Mouse (Mus musculus) lung, adult 18-20 months (tissue): ENCODE results near the gene Platr17.

Source experiments
- DNase-seq, 2 experiments: peaks; one replicate each; pipeline ENCODE4 v3.0.0; 2022; ENCODE audit warnings: mixed read lengths in 2 of 2

Platr17 gene

DNA sequence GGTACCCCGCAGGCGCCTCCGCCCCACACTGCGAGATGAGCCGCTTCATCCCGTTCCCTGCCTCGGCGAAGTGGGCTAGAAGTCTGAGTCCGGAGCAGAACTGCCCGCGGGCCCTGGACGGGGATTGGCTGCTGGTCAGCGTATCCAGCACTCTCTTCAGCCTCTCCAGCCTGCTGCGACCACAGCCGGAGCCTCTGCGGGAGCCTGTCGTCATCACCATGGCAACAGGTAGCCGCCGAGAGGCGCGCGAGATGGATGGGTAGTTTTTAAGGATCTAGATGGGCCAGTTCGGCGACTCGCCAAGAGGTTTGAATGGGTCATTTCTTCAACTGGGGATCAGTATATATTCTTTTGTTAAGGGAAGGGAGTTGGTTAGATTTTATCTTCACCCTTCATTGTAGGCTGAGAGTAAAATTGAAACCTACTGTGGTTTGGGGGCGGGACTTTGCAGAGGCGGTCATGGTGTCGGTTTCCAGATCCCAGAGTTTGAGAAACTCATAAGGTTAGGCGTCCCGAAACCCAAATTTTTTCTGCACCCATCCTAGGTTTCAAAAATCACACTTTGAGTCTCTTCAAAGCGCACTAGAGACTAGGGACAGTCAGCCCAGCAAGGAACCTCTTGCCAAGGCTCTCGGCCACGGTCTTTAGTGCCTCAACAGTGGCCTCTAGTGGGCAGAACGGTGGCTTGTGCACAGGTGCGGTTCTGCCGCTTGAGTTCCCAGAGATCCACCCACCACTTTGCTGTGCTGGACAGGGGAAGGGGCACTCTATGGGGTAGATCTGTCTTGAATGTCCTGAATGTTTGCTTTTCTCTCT, 15.6 kb downstream of the Platr17 start:
- peak; percentile 85 to 88 for DNase-seq

DNA sequence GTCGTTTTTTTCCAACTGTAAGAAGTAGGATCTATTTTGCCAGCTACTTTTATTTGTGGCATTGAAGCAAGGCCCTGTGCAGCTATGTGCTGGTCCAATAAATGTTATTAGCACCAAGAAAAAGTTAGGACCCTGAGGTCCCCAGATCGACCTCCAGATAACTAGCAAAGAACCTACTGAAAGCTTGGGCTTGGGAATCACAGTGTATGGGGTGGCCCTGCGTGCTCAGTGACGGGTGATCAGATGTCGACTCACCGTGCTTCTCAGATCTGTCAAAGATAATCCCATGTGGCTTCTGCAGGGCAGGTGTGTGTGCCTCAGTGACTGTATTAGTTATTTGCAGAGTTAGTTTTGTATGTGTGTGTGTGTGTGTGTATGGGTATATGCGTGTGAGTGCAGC, 16.4 kb downstream of the Platr17 start:
- DNase-seq, result no peak

DNA sequence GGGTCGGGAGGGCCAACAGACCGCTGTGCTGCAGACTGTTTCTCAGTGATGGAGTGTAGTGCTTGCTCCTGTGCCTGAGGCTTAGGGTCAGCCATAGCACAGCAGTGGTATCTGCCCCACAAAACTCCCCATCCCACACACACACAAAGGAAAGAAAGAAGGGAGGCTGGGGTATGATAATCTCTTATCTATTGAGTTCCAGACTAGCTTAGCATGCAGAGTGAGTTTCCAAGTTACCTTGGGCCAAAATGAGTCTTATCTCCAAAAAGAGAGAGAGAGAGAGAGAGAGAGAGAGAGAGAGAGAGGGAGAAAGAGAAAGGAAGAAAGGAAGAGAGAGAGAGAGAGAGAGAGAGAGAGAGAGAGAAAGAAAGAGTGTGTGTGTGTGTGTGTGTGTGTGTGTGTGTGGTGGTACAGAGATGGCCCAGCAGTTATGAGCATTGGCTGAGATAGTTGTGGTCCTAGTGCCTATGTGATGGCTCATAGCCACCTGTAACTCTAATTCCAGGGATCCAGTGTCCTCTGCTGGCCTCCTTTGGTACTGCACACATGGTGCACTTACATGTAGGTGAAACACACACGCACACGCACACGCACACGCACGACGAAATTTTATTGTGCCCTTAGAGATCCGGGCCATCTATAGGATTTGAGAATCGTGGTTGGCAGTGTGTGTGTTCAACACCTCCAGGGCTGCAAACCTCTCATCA, 19.8 kb downstream of the Platr17 start:
- peak in 1 of 2 experiments; percentile 36 for DNase-seq

DNA sequence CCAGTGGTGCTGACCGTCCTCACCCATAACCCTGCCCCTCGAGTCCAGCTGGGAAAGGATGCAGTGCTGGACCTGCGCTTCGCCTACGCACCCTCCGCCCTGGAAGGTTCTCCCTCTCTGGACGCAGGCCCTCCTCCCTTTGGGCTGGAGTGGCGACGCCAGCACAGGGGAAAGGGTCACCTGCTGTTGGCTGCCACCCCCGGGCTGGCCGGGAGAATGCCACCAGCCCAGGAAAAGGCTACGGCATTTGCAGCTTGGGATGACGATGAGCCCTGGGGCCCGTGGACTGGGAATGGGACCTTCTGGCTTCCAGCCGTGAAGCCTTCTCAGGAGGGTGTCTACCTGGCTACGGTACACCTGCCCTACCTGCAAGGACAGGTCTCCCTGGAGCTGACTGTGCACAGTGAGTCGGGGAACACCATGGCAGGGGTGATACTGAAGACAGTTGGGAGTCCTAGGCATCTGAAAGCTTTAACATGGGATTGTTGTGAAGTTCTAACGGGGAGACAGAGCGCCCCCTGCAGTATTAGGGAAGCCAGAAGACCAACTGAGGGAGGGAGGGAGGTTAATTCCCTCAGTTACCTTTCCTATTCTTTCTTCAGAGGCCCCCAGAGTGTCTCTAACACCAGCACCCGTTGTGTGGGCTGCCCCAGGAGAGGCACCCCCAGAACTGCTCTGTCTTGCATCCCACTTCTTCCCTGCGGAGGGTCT, 20.6 kb downstream of the Platr17 start:
- DNase-seq, result no peak

DNA sequence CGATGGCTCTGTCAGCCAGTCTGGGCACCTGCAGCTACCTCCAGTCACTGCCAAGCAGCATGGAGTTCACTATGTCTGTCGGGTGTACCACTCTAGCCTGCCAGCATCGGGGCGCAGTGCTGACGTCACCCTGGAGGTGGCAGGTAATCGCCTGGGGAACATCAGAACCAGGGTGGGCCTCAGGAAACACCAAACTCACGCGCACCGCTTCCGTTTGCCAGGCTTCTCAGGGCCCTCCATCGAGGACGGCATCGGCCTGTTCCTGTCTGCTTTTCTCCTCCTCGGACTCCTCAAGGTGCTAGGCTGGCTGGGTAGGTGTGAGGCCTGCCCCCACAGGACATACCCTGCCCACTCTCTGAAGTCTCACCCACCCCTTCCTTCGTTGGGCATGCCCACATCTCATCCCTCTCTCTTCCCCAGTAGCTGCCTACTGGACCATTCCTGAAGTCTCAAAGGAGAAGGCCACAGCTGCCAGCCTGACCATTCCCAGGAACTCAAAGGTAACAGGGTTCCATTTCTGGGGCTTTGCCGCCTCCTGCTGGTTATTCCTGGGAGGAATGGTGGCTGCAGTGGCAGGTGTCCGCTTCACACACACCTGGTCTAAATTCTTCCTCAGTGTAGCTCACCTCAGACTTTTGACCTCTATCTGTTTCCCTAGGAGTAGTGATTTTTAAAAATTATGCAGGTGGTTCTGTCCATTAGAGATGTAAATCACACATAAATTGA, 21.4 kb downstream of the Platr17 start:
- DNase-seq, result no peak

DNA sequence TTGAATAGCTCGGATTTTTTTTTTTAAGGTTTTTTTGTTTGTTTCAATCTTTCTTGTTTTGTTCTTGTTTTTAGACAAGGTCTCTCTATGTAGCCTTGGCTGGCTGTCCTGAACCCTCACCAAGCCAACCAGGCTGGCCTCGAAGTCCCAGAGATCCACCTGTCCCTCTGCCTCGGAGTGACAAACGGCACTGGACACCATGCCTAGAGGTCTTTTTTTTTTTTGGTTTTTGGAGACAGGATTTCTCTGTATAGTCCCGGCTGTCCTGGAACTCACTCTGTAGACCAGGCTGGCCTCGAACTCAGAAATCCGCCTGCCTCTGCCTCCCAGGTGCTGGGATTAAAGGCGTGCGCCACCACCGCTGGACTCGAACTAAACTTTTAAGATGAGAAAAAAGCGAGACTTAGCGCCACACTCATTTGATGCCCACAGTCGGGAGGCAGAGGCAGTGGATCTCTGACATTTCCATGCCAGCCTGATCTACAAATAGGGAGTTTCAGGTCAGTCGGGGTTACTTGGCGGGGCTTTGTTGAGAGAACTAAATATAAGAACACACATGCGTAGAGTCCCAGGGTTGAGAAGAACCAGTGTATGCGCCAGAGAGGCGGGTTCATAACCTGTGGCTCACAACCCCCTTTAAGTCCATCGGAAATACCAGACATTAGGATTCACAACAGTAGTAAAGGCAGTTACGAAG, 23.5 kb downstream of the Platr17 start:
- DNase-seq, result no peak

DNA sequence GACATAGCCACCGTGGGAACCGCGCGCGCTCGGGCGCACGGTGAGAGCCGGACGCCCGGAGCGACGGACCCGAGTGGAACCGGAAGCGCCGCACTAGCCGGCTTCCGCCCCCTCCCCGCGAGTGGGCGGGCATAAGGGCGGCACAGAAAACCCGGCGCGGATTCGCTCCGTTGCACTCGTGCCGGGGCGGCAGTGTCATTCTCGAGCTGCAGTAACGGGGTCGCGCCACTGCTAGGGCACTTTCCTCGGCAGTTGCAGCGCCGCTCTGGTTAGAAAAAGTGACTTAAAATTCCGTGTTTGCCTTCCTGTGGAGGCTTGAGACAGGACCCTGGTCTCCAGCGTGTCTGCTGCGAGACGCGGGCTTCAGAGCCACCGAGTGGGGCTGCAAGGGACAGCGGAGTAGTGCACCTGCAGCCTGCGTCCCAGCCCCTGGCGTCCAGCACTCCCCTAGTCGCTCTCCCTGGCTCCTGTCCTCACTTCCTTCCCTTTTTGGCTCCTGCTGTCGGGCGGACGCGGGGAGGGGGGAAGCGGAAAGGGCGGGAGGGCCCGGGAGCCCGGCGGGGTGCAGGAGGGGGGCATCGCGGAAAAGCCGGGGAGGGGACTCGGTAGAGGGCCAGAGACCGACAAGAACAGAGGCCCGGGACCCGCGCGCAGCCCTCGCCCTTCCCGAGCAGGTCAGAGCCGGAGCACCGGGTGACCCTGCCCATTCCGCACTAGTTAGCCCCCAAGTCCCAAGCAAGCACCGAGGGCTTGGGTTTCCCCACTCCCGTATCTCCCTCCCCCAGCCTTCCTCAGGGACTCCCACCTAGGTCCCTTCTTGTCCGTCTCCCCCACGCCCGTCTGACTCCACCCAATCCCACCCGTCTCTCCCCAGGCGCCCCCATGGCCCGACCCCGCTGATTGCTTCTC, 24.7 kb downstream of the Platr17 start, which contains the start of gene Rgl2:
Rgl2 (plus strand) TSS at position 173 of the 909 bp plus-strand sequence.
- peak; percentile 88 to 89 for DNase-seq

DNA sequence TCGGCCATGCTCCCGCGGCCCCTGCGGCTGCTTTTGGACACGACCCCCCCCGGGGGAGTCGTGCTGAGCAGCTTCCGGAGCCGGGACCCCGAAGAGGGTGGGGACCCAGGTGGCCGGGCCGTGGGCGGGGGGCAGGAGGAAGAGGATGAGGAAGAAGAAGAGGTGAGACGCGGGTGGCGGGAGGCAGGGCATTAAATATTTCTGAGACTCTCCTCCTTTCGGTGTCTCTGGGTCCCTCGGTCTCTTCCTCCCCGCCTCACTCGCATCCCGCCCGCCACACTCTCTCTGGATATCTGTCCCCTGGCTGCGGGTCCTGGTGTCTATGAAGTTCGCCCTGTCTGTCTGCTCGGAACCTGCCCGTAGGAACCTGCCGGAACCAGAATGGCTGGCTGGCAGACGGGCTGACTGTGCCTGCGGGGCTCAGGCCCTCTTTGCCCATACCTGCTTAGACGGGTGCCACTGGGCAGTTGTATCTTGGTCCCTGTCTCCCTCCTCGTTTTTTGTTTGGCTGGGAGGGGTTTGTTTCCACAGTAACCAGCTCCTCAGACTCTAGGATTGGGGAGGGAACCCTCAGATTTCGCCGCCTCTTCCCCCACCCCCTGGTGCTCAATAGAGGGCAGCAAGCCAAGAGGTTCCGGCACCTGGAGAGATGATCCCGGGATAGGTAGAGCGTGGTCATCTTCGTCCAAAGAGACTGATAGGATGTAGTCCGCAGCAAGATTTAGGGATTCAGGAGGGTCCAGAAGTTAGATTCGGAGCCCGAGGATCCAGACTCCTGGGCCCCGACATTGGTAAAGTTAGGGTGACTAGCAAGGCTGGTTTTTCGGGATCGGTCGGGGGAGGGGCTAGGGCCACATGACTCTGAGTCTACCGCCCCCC, 25.6 kb downstream of the Platr17 start:
- peak; percentile 81 to 88 for DNase-seq

DNA sequence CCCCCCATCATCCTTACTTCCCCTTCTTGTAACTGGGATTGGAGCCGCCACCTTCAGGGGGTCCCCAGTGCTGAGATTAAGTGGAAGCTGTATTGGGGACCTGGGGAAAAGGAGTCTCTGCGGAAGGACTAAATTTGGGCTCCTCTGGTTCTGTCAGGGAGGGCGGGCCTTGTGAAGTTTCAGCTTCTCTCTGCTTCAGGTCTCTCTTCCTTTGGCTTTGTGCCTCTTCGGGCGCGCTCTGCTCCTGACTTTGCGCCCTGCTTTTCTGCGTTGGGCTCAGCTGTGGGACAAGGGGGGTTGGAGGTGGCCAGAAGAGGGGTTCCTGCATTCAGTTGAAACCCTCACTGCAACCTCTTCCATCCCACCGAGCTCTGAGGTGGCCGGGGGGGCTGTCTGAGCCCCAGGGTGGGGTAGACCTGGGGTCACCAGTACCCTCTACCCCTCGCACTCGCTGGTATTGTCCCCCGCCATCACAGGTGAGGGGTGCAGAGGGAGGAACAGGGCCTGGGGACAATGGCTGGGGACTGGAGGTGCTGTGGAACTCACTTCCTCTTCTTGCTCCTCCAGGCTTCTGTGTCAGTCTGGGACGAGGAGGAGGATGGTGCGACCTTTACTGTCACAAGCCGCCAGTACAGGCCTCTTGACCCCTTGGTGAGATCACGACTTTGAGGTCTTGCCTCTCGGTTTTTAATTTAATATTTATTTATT, 26.4 kb downstream of the Platr17 start:
- DNase-seq, result no peak

DNA sequence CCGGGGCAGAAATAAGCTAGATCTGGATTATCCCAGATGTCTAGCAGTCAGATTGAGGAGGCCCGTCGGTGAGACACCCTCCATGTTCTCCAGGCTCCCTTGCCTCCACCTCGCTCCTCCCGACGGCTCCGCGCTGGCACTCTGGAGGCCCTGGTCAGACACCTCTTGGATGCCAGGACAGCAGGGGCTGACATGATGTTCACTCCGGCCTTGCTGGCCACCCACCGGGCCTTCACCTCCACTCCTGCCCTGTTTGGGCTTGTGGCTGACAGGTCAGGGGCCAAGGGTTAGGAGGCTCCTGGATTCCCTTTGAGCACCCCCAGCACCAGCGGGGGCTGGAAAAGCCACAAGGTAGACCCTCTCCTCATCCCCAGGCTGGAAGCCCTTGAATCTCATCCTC, 27.0 kb downstream of the Platr17 start:
- DNase-seq, result no peak

DNA sequence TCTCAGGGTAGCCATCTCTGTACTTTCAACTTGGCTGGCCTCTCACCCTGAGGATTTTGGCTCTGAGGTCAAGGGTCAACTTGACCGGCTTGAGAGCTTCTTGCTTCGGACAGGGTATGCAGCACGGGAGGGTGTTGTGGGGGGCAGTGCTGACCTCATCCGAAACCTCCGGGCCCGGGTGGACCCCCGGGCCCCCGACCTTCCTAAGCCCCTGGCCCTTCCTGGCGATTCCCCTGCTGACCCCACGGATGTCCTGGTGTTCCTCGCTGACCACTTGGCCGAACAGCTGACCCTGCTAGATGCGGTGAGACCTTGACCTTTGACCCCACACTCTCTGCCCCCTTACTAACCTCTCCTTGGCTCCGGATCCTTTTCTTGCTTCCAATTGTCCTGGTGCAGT, 27.5 kb downstream of the Platr17 start:
- DNase-seq, result no peak

DNA sequence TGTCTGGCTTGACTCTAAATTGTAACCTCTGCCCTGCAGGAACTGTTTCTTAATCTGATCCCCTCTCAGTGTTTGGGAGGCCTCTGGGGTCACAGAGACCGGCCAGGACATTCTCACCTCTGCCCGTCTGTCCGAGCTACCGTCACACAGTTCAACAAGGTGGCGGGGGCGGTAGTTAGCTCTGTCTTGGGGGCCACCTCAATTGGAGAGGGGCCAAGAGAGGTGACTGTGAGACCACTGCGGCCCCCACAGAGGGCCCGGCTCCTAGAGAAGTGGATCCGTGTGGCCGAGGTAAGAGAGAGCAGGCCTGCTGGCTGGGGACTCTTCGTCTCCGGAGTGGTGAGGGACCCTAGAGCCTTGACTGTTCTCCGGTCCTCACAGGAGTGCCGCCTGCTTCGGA, 28.0 kb downstream of the Platr17 start:
- no peak for DNase-seq

DNA sequence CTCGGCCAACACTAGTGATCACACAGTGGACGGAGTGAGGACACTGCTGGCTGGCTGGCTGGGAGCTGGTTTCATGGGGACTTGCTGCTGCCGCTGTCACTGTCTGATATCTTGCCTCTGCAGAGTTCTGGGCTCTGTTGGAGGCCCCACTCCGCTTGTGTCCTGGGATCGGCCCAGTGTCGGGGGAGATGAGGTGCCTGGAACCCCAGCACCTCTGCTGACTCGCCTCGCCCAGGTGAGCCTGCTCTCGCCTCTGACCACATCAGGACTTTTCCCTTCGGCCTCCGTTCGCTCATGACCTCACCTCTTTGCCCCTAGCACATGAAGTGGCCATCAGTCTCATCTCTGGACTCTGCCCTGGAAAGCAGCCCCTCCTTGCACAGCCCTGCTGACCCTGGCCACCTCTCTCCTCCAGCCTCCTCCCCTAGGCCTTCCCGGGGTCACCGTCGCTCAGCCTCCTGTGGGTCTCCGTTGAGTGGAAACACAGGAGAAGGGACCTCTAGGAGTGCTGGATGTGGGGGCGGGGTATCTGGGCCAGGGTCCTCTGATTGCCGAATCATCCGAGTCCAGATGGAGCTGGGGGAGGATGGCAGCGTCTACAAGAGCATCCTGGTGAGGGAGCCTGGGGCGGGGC, 30.6 kb downstream of the Platr17 start:
- no peak for DNase-seq

DNA sequence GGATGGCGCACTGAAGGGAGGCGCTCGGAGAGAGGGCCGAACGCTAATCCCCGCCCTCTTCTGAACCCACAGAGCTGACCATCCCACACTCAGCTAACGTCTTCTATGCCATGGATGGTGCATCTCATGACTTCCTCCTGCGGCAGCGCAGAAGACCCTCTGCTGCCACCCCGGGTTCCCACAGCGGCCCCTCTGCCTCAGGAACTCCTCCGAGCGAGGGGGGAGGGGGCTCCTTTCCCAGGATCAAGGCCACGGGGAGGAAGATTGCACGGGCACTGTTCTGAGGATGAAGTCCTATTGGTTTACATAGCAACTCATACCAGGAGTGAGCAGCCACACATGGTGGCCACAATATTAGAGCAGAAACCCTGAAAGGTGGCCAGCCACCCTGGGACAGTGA, 32.1 kb downstream of the Platr17 start:
- no peak for DNase-seq

DNA sequence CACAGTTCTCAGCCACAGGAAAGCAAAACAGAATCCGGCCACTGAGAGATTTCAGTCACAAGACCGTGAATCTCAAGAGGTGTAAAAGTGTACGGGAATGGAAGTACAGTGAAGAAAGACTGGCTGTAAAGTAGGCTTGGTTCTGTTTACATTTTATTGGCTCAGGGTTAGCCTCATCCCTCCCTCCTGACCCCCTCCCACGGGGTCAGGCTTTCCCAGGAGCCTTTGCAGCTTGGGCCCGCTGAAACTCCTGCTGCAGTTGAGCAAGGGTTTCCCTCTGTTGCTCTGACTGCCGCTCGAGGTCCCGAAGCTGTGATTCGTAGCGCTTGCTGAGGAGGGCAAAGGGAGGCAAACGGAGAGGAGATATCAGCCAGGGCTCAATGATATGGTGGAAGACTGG, 33.8 kb downstream of the Platr17 start:
- no peak for DNase-seq

DNA sequence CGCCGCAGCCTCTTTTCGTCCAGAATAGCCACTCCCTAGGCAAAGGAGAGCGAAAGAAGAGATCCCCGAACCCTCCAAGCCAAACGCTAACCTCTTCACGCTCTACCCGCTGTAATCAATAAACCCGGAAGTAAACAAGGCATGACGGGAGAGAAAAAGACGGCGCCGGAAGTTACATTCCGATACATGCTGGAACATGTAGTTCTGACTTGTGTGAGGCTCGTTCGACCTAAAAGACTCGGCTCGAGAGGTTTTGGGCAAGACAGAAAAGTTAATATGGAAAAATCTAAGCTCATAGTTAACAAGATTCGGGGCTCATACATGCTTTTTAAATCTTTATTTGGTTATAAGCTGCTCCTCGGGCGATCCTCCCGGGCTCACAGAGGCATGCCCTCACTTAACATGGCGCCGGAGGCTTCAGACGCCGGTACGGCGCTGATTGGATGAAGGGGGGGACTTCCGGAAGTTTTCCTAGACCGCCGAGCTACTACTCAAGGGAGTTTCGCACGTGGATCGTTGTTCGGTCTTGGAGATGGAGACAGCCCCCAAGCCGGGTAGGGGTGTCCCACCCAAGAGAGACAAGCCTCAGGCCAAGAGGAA, 35.4 kb downstream of the Platr17 start, which contains the start of the genes Pfdn6 and Wdr46:
Pfdn6 (minus strand) TSS at position 138 of the 600 bp plus-strand sequence.
Wdr46 (plus strand) TSS at position 455 of the 600 bp plus-strand sequence.
- peak; percentile 87 to 88 for DNase-seq

DNA sequence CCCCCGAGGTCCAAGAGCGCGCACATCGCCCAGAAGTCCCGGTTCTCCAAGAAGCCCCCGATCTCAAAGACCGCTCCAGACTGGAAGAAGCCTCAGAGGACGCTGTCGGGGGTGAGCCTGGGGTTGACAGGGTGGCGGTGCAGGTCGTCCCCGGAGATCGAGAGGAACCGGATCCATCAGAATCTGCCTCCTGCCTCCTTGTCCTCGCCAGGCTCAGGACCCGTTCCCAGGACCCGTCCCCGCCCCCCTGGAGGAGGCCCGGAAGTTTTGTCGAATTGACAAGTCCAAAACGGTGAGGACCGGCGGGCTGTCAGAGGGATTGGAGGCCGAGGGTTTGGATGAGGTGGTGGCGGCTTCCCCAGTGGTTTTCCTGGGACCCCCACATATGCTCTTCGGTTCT, 36.0 kb downstream of the Platr17 start:
- DNase-seq, result no peak

DNA sequence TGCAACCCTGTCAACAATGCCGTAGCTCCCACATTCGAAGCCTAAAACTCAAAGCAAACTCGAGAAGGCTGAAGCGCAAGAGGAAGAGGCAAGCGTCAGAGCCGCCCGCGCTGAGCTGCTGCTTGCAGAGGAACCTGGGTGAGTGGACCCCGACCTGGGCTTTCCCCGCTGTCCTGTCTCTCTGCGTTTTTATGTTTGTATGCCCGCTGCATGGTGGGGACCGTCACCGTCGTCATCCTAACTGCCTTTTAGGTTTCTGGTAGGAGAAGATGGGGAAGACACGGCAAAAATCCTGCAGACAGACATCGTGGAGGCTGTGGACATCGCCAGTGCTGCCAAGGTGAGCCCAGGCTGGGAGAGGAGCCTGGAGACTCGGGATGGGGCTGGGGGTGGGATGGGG, 36.4 kb downstream of the Platr17 start:
- no peak for DNase-seq
